Mouse (Mus musculus) ES-Bruce4 (cell line): Measurements from ENCODE around the gene Chchd2.

Experiments
- CTCF ChIP-seq: IDR thresholded peaks from one replicate; pipeline ENCODE4 v1.8.1; 2011; ENCODE audit warnings: low read depth, low read length
- EP300 ChIP-seq: IDR thresholded peaks from 2 replicates; pipeline ENCODE4 v1.6.1; 2011; ENCODE audit warnings: low read depth, low read length; ENCODE audit not compliant: insufficient read depth
- POLR2A ChIP-seq: IDR thresholded peaks from one replicate; pipeline ENCODE4 v1.8.1; 2011; ENCODE audit warnings: low read length; ENCODE audit not compliant: insufficient read depth

DNA sequence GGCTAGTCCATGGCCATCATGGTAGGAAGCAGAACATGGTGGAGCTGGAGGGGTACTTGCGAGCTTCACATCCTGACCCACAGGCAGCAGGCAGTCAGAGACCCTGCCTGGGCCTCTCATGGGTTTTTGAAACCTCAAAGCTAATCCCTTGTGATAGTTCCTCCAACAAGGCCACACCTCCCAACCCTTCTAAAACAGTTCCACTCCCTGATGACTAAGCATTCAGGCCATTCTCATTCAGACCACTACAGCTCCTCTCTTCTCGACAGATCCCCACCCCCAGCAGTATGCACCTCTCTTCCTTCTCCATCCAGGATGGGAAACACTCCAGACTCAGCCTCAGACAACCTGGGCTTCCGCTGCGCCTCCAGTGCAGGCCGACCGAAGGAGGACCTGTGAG, 24.9 kb downstream of the Chchd2 start:
- TF ChIP-seq POLR2A, result no peak
- TF ChIP-seq EP300, result no peak
- TF ChIP-seq CTCF, result no peak
